Mouse (Mus musculus): ENCODE data around the gene Thpo. TPM values are rescaled to one million over a fixed set of nuclear protein-coding genes. Genes with fewer than 3 reads are reported as not detected.

Thpo gene
- 0.69 and 1.0 TPM in 2 replicates for polyA plus RNA-seq (2012; rRNA removed)

- 0 out of 2 replicates have a peak, but pooled peaks cover 3% of the 10 kb centered on the region for H3K4me1 ChIP-seq (replicated peaks; ENCODE audit: control insufficient read depth, insufficient read depth, low read length)
- no peak within 1 kb of the TSS for H3K27ac ChIP-seq (ENCODE audit: control insufficient read depth, insufficient read depth, low read length)
- WGBS, result 6% methylated on average over 45 of the region's 45 CpGs
- H3K4me3 ChIP-seq (ENCODE audit: control insufficient read depth, insufficient read depth, low read length), result 0 out of 2 replicates have a peak within 1 kb of the TSS, but pooled peaks have one; percentile 14
- no peak for TF ChIP-seq CTCF (IDR thresholded peaks at IDR 0.05; ENCODE audit: borderline replicate concordance, control insufficient read depth, extremely low read depth, insufficient read depth, low read length, poor library complexity)
- TF ChIP-seq POLR2A (IDR thresholded peaks at IDR 0.05; ENCODE audit: control insufficient read depth, extremely low read depth, insufficient read depth, low read length, poor library complexity), result no peak
- peaks cover 21% of the 10 kb centered on the region for H3K27me3 ChIP-seq (ENCODE audit: control insufficient read depth, insufficient read depth, low read length)
- H3K36me3 ChIP-seq (ENCODE audit: control insufficient read depth, insufficient read depth, low read length), result no peaks in the 10 kb centered on the region
- no peak for DNase-seq
These were observed at the start of gene Thpo for GRCm38 (mm10) chr16:20733731-20734730. TSS of gene Thpo (minus strand) at chr16:20734511.

- 98% methylated on average over 2 of the region's 2 CpGs for WGBS
- DNase-seq, result no peak
- TF ChIP-seq CTCF (IDR thresholded peaks at IDR 0.05; ENCODE audit: borderline replicate concordance, control insufficient read depth, extremely low read depth, insufficient read depth, low read length, poor library complexity), result no peak
- TF ChIP-seq POLR2A (IDR thresholded peaks at IDR 0.05; ENCODE audit: control insufficient read depth, extremely low read depth, insufficient read depth, low read length, poor library complexity), result no peak
- Histone ChIP-seq H3K4me3 (ENCODE audit: control insufficient read depth, insufficient read depth, low read length) (no peak overlapping the region), H3K27me3 (ENCODE audit: control insufficient read depth, insufficient read depth, low read length) (no peaks in the 10 kb centered on the region), H3K27ac (ENCODE audit: control insufficient read depth, insufficient read depth, low read length) (no peak overlapping the region), H3K4me1 (replicated peaks; ENCODE audit: control insufficient read depth, insufficient read depth, low read length) (no peaks in the 10 kb centered on the region), H3K36me3 (ENCODE audit: control insufficient read depth, insufficient read depth, low read length) (no peaks in the 10 kb centered on the region)
These were observed 49.6 kb upstream of the Thpo start for GRCm38 (mm10) chr16:20783891-20784290.

GRCm38 (mm10) chr16:20781101-20781630, 46.9 kb upstream of the Thpo start:
- H3K36me3 ChIP-seq (ENCODE audit: control insufficient read depth, insufficient read depth, low read length), result no peaks in the 10 kb centered on the region
- H3K27ac ChIP-seq (ENCODE audit: control insufficient read depth, insufficient read depth, low read length), result no peak overlapping the region
- TF ChIP-seq POLR2A (IDR thresholded peaks at IDR 0.05; ENCODE audit: control insufficient read depth, extremely low read depth, insufficient read depth, low read length, poor library complexity), result no peak
- no peak for TF ChIP-seq CTCF (IDR thresholded peaks at IDR 0.05; ENCODE audit: borderline replicate concordance, control insufficient read depth, extremely low read depth, insufficient read depth, low read length, poor library complexity)
- H3K4me3 ChIP-seq (ENCODE audit: control insufficient read depth, insufficient read depth, low read length), result no peak overlapping the region
- no peak for DNase-seq
- H3K27me3 ChIP-seq (ENCODE audit: control insufficient read depth, insufficient read depth, low read length), result no peaks in the 10 kb centered on the region
- no peaks in the 10 kb centered on the region for H3K4me1 ChIP-seq (replicated peaks; ENCODE audit: control insufficient read depth, insufficient read depth, low read length)
- WGBS, result 87% methylated on average over 4 of the region's 4 CpGs

- H3K27ac ChIP-seq (ENCODE audit: control insufficient read depth, insufficient read depth, low read length), result no peak overlapping the region
- no peaks in the 10 kb centered on the region for H3K27me3 ChIP-seq (ENCODE audit: control insufficient read depth, insufficient read depth, low read length)
- 93% methylated on average over 3 of the region's 3 CpGs for WGBS
- no peaks in the 10 kb centered on the region for H3K36me3 ChIP-seq (ENCODE audit: control insufficient read depth, insufficient read depth, low read length)
- H3K4me1 ChIP-seq (replicated peaks; ENCODE audit: control insufficient read depth, insufficient read depth, low read length), result no peaks in the 10 kb centered on the region
- TF ChIP-seq CTCF (IDR thresholded peaks at IDR 0.05; ENCODE audit: borderline replicate concordance, control insufficient read depth, extremely low read depth, insufficient read depth, low read length, poor library complexity), result no peak
- TF ChIP-seq POLR2A (IDR thresholded peaks at IDR 0.05; ENCODE audit: control insufficient read depth, extremely low read depth, insufficient read depth, low read length, poor library complexity), result no peak
- no peak overlapping the region for H3K4me3 ChIP-seq (ENCODE audit: control insufficient read depth, insufficient read depth, low read length)
- no peak for DNase-seq
These were observed 45.5 kb upstream of the Thpo start for GRCm38 (mm10) chr16:20779846-20780245.

GRCm38 (mm10) chr16:20775021-20775420, 40.7 kb upstream of the Thpo start:
- H3K36me3 ChIP-seq (ENCODE audit: control insufficient read depth, insufficient read depth, low read length), result no peaks in the 10 kb centered on the region
- no peak overlapping the region for H3K4me3 ChIP-seq (ENCODE audit: control insufficient read depth, insufficient read depth, low read length)
- 73% methylated on average over 5 of the region's 5 CpGs for WGBS
- H3K27me3 ChIP-seq (ENCODE audit: control insufficient read depth, insufficient read depth, low read length), result no peaks in the 10 kb centered on the region
- no peak for DNase-seq
- no peak for TF ChIP-seq CTCF (IDR thresholded peaks at IDR 0.05; ENCODE audit: borderline replicate concordance, control insufficient read depth, extremely low read depth, insufficient read depth, low read length, poor library complexity)
- no peak for TF ChIP-seq POLR2A (IDR thresholded peaks at IDR 0.05; ENCODE audit: control insufficient read depth, extremely low read depth, insufficient read depth, low read length, poor library complexity)
- H3K4me1 ChIP-seq (replicated peaks; ENCODE audit: control insufficient read depth, insufficient read depth, low read length), result no peaks in the 10 kb centered on the region
- no peak overlapping the region for H3K27ac ChIP-seq (ENCODE audit: control insufficient read depth, insufficient read depth, low read length)

- TF ChIP-seq CTCF (IDR thresholded peaks at IDR 0.05; ENCODE audit: borderline replicate concordance, control insufficient read depth, extremely low read depth, insufficient read depth, low read length, poor library complexity) (peak; percentile 66; the same call in 1 of the 2 replicates), POLR2A (IDR thresholded peaks at IDR 0.05; ENCODE audit: control insufficient read depth, extremely low read depth, insufficient read depth, low read length, poor library complexity) (no peak)
- WGBS, result 47% methylated on average over 9 of the region's 9 CpGs
- H3K36me3 ChIP-seq (ENCODE audit: control insufficient read depth, insufficient read depth, low read length), result no peaks in the 10 kb centered on the region
- no peaks in the 10 kb centered on the region for H3K27me3 ChIP-seq (ENCODE audit: control insufficient read depth, insufficient read depth, low read length)
- no peaks in the 10 kb centered on the region for H3K4me1 ChIP-seq (replicated peaks; ENCODE audit: control insufficient read depth, insufficient read depth, low read length)
- H3K4me3 ChIP-seq (ENCODE audit: control insufficient read depth, insufficient read depth, low read length), result no peak overlapping the region
- no peak overlapping the region for H3K27ac ChIP-seq (ENCODE audit: control insufficient read depth, insufficient read depth, low read length)
- DNase-seq, result peak; percentile 48
These were observed 30.9 kb upstream of the Thpo start for GRCm38 (mm10) chr16:20765244-20765643.

Data from thymus, adult 2 months (tissue).